Mouse (Mus musculus) left cerebral cortex, adult 8-10 months (tissue): Measurements from ENCODE around the gene Cdkl2. TPM values are rescaled to one million over a fixed set of nuclear protein-coding genes. Genes with fewer than 3 reads are reported as not detected.

Source experiments
- DNase-seq, 2 experiments: peaks; one replicate each; pipeline ENCODE4 v3.0.0; 2022; ENCODE audit warnings: low spot score in 2 of 2
- total RNA-seq, 4 experiments: library from RNA; stranded (reverse); gene quantifications; 2 replicates each; pipeline ENCODE4 v1.2.4; 2022

The Cdkl2 gene
- total RNA-seq, 4 experiments from 2014 or later = 30.0 to 32.2 (median 30.6) TPM

- no peak for DNase-seq
These were observed 50.6 kb downstream of the Cdkl2 start for GRCm38 (mm10) chr5:91993061-91993460.

- DNase-seq = no peak
These were observed 52.3 kb downstream of the Cdkl2 start for GRCm38 (mm10) chr5:91991191-91991937.

- DNase-seq = no peak
These were observed 54.4 kb downstream of the Cdkl2 start for GRCm38 (mm10) chr5:91989261-91989660.

GRCm38 (mm10) chr5:91987799-91988198, 55.9 kb downstream of the Cdkl2 start:
- DNase-seq = no peak

GRCm38 (mm10) chr5:91987236-91987635, 56.4 kb downstream of the Cdkl2 start, which contains the start of gene Odaph:
Gene Odaph (plus strand): TSS chr5:91987475.
- no peak for DNase-seq

GRCm38 (mm10) chr5:91985721-91986120, 58.0 kb downstream of the Cdkl2 start:
- DNase-seq = no peak

- DNase-seq = no peak
These were observed 60.2 kb downstream of the Cdkl2 start for GRCm38 (mm10) chr5:91983490-91983889.

- DNase-seq = no peak
These were observed 62.4 kb downstream of the Cdkl2 start for GRCm38 (mm10) chr5:91981176-91981840.

GRCm38 (mm10) chr5:91977397-91977770, 66.3 kb downstream of the Cdkl2 start:
- no peak for DNase-seq

GRCm38 (mm10) chr5:91976566-91977396, 66.9 kb downstream of the Cdkl2 start:
- no peak for DNase-seq

- DNase-seq = no peak
These were observed 67.9 kb downstream of the Cdkl2 start for GRCm38 (mm10) chr5:91975758-91976157.

- no peak for DNase-seq
These were observed 69.7 kb downstream of the Cdkl2 start for GRCm38 (mm10) chr5:91974002-91974401.

GRCm38 (mm10) chr5:91972046-91972445, 71.6 kb downstream of the Cdkl2 start:
- DNase-seq = no peak

- DNase-seq = peak; percentile 82 to 93
These were observed 80.8 kb downstream of the Cdkl2 start, which contains the start of gene Rchy1 for GRCm38 (mm10) chr5:91962639-91963440. Gene Rchy1 (minus strand): TSS chr5:91963068.

GRCm38 (mm10) chr5:91962259-91962638, 81.4 kb downstream of the Cdkl2 start:
- DNase-seq = no peak

- no peak for DNase-seq
These were observed 82.3 kb downstream of the Cdkl2 start for GRCm38 (mm10) chr5:91961370-91961769.

GRCm38 (mm10) chr5:91960606-91961254, 83.0 kb downstream of the Cdkl2 start:
- DNase-seq = no peak

GRCm38 (mm10) chr5:91959986-91960385, 83.7 kb downstream of the Cdkl2 start:
- DNase-seq = no peak

GRCm38 (mm10) chr5:91959096-91959495, 84.6 kb downstream of the Cdkl2 start:
- DNase-seq = no peak

- DNase-seq = no peak
These were observed 86.5 kb downstream of the Cdkl2 start for GRCm38 (mm10) chr5:91956991-91957760.
